Mouse (Mus musculus): ENCODE results near the gene Gbp7. TPM values are rescaled to one million over a fixed set of nuclear protein-coding genes. Genes with fewer than 3 reads are reported as not detected.

The Gbp7 gene
- 1.4 and 1.8 TPM in 2 replicates for polyA plus RNA-seq (2016; fragmentation: Nextera tagmentation; extraction: Ambion mirVana)

- Histone ChIP-seq H3K27ac (ENCODE audit: poor library complexity, severe bottlenecking) (no peak within 1 kb of the TSS), H3K4me1 (replicated peaks) (no peaks in the 10 kb centered on the region), H3K9ac (peak within 1 kb of the TSS; percentile 62), H3K4me3 (peak within 1 kb of the TSS; percentile 63), H3K4me2 (peak within 1 kb of the TSS; percentile 91), H3K36me3 (no peaks in the 10 kb centered on the region), H3K9me3 (replicated peaks) (no peaks in the 10 kb centered on the region), H3K27me3 (replicated peaks) (0 out of 2 replicates have a peak, but pooled peaks cover 5% of the 10 kb centered on the region)
- peak; percentile 29; the same call in 1 of the 2 replicates for ATAC-seq (ENCODE audit: insufficient number of reproducible peaks, low FRiP score)
- 1% methylated on average over 30 of the region's 30 CpGs for WGBS
These were observed at the start of gene Gbp7 for GRCm38 (mm10) chr3:142530087-142530953. TSS of gene Gbp7 (plus strand) at chr3:142530342.

- no peaks in the 10 kb centered on the region for H3K9me3 ChIP-seq (replicated peaks)
- H3K27me3 ChIP-seq (replicated peaks), result no peaks in the 10 kb centered on the region
- no peak overlapping the region for H3K4me2 ChIP-seq
- no peak overlapping the region for H3K4me3 ChIP-seq
- 35% methylated on average over 1 of the region's 1 CpGs for WGBS
- no peak overlapping the region for H3K27ac ChIP-seq (ENCODE audit: poor library complexity, severe bottlenecking)
- H3K36me3 ChIP-seq, result no peaks in the 10 kb centered on the region
- ATAC-seq (ENCODE audit: insufficient number of reproducible peaks, low FRiP score), result no peak
- H3K9ac ChIP-seq, result no peak overlapping the region
- peaks cover 4% of the 10 kb centered on the region; the same call in 1 of the 2 replicates for H3K4me1 ChIP-seq (replicated peaks)
These were observed 39.7 kb upstream of the Gbp7 start for GRCm38 (mm10) chr3:142490465-142490864.

- H3K4me1 ChIP-seq (replicated peaks), result peaks cover 4% of the 10 kb centered on the region; the same call in 1 of the 2 replicates
- H3K27me3 ChIP-seq (replicated peaks), result no peaks in the 10 kb centered on the region
- no peak within 1 kb of the TSS for H3K4me2 ChIP-seq
- no peak within 1 kb of the TSS for H3K4me3 ChIP-seq
- 57% methylated on average over 6 of the region's 6 CpGs for WGBS
- 0 out of 2 replicates have a peak, but pooled peaks have one; percentile 66 for ATAC-seq (ENCODE audit: insufficient number of reproducible peaks, low FRiP score)
- no peak within 1 kb of the TSS for H3K9ac ChIP-seq
- no peak within 1 kb of the TSS for H3K27ac ChIP-seq (ENCODE audit: poor library complexity, severe bottlenecking)
- H3K36me3 ChIP-seq, result no peaks in the 10 kb centered on the region
- H3K9me3 ChIP-seq (replicated peaks), result no peaks in the 10 kb centered on the region
These were observed 36.5 kb upstream of the Gbp7 start, which contains the start of gene Gbp5 for GRCm38 (mm10) chr3:142493536-142494061. TSS of gene Gbp5 (plus strand) at chr3:142493978.

GRCm38 (mm10) chr3:142495146-142495655 lies 34.9 kb upstream of the Gbp7 start:
- Histone ChIP-seq H3K27me3 (replicated peaks) (no peaks in the 10 kb centered on the region), H3K36me3 (no peaks in the 10 kb centered on the region), H3K9me3 (replicated peaks) (no peaks in the 10 kb centered on the region), H3K9ac (no peak overlapping the region), H3K4me2 (no peak overlapping the region), H3K27ac (ENCODE audit: poor library complexity, severe bottlenecking) (no peak overlapping the region), H3K4me3 (no peak overlapping the region), H3K4me1 (replicated peaks) (peaks cover 4% of the 10 kb centered on the region; the same call in 1 of the 2 replicates)
- no peak for ATAC-seq (ENCODE audit: insufficient number of reproducible peaks, low FRiP score)
- 81% methylated on average over 5 of the region's 5 CpGs for WGBS

GRCm38 (mm10) chr3:142496113-142497101 lies 33.7 kb upstream of the Gbp7 start:
- Histone ChIP-seq H3K9ac (no peak overlapping the region), H3K4me3 (peak overlapping the region; percentile 11; the same call in 1 of the 2 replicates), H3K27ac (ENCODE audit: poor library complexity, severe bottlenecking) (no peak overlapping the region), H3K36me3 (no peaks in the 10 kb centered on the region), H3K9me3 (replicated peaks) (no peaks in the 10 kb centered on the region), H3K27me3 (replicated peaks) (peaks cover 4% of the 10 kb centered on the region; the same call in 1 of the 2 replicates), H3K4me1 (replicated peaks) (peaks cover 4% of the 10 kb centered on the region; the same call in 1 of the 2 replicates), H3K4me2 (peak overlapping the region; percentile 57)
- WGBS, result 45% methylated on average over 14 of the region's 14 CpGs
- no peak for ATAC-seq (ENCODE audit: insufficient number of reproducible peaks, low FRiP score)

- Histone ChIP-seq H3K9me3 (replicated peaks) (no peaks in the 10 kb centered on the region), H3K4me1 (replicated peaks) (peaks cover 4% of the 10 kb centered on the region; the same call in 1 of the 2 replicates), H3K4me2 (peak overlapping the region; percentile 57), H3K4me3 (peak overlapping the region; percentile 11), H3K36me3 (no peaks in the 10 kb centered on the region), H3K27me3 (replicated peaks) (peaks cover 4% of the 10 kb centered on the region; the same call in 1 of the 2 replicates), H3K27ac (ENCODE audit: poor library complexity, severe bottlenecking) (no peak overlapping the region), H3K9ac (no peak overlapping the region)
- WGBS, result 53% methylated on average over 15 of the region's 15 CpGs
- ATAC-seq (ENCODE audit: insufficient number of reproducible peaks, low FRiP score), result no peak; the same call in 1 of the 2 replicates
These were observed 32.9 kb upstream of the Gbp7 start for GRCm38 (mm10) chr3:142497123-142497841.

- no peaks in the 10 kb centered on the region for H3K36me3 ChIP-seq
- H3K4me1 ChIP-seq (replicated peaks), result no peaks in the 10 kb centered on the region
- peaks cover 4% of the 10 kb centered on the region; the same call in 1 of the 2 replicates for H3K27me3 ChIP-seq (replicated peaks)
- no peaks in the 10 kb centered on the region for H3K9me3 ChIP-seq (replicated peaks)
- H3K4me3 ChIP-seq, result no peak overlapping the region
- WGBS, result 83% methylated on average over 5 of the region's 5 CpGs
- H3K9ac ChIP-seq, result no peak overlapping the region
- H3K4me2 ChIP-seq, result no peak overlapping the region
- H3K27ac ChIP-seq (ENCODE audit: poor library complexity, severe bottlenecking), result no peak overlapping the region
- no peak for ATAC-seq (ENCODE audit: insufficient number of reproducible peaks, low FRiP score)
These were observed 31.2 kb upstream of the Gbp7 start for GRCm38 (mm10) chr3:142498941-142499340.

GRCm38 (mm10) chr3:142528116-142528515 lies 2.0 kb upstream of the Gbp7 start:
- no peak for ATAC-seq (ENCODE audit: insufficient number of reproducible peaks, low FRiP score)
- 0 out of 2 replicates have a peak, but pooled peaks cover 5% of the 10 kb centered on the region for H3K27me3 ChIP-seq (replicated peaks)
- no peak overlapping the region for H3K4me2 ChIP-seq
- no peaks in the 10 kb centered on the region for H3K36me3 ChIP-seq
- H3K4me3 ChIP-seq, result no peak overlapping the region
- no peak overlapping the region for H3K9ac ChIP-seq
- H3K9me3 ChIP-seq (replicated peaks), result no peaks in the 10 kb centered on the region
- no peaks in the 10 kb centered on the region for H3K4me1 ChIP-seq (replicated peaks)
- H3K27ac ChIP-seq (ENCODE audit: poor library complexity, severe bottlenecking), result no peak overlapping the region
- 64% methylated on average over 3 of the region's 3 CpGs for WGBS

- Histone ChIP-seq H3K4me3 (peak overlapping the region; percentile 63), H3K4me1 (replicated peaks) (no peaks in the 10 kb centered on the region), H3K9ac (peak overlapping the region; percentile 62; the same call in 1 of the 2 replicates), H3K36me3 (no peaks in the 10 kb centered on the region), H3K27ac (ENCODE audit: poor library complexity, severe bottlenecking) (no peak overlapping the region), H3K27me3 (replicated peaks) (0 out of 2 replicates have a peak, but pooled peaks cover 5% of the 10 kb centered on the region), H3K9me3 (replicated peaks) (no peaks in the 10 kb centered on the region), H3K4me2 (peak overlapping the region; percentile 91)
- WGBS, result 54% methylated on average over 2 of the region's 2 CpGs
- ATAC-seq (ENCODE audit: insufficient number of reproducible peaks, low FRiP score), result no peak
These were observed 545 bp upstream of the Gbp7 start for GRCm38 (mm10) chr3:142529597-142529996.

GRCm38 (mm10) chr3:142531595-142531994 lies 1.5 kb downstream of the Gbp7 start:
- H3K4me1 ChIP-seq (replicated peaks), result no peaks in the 10 kb centered on the region
- H3K4me2 ChIP-seq, result no peak overlapping the region
- 70% methylated on average over 3 of the region's 3 CpGs for WGBS
- no peak overlapping the region for H3K4me3 ChIP-seq
- no peak overlapping the region for H3K9ac ChIP-seq
- 0 out of 2 replicates have a peak, but pooled peaks cover 5% of the 10 kb centered on the region for H3K27me3 ChIP-seq (replicated peaks)
- no peaks in the 10 kb centered on the region for H3K36me3 ChIP-seq
- H3K9me3 ChIP-seq (replicated peaks), result no peaks in the 10 kb centered on the region
- no peak for ATAC-seq (ENCODE audit: insufficient number of reproducible peaks, low FRiP score)
- H3K27ac ChIP-seq (ENCODE audit: poor library complexity, severe bottlenecking), result no peak overlapping the region

Measured in heart, embryonic 12.5 days (tissue).